Mouse (Mus musculus) left cerebral cortex, adult 2 months (tissue): ENCODE measurements around the gene Lbhd1. TPM values are rescaled to one million over a fixed set of nuclear protein-coding genes. Genes with fewer than 3 reads are reported as not detected.
A peak's percentile ranks its signal among the peaks of the same experiment; 100 is the strongest.

ENCODE experiments used
- DNase-seq, 2 experiments: peaks; one replicate each; pipeline ENCODE4 v3.0.0; 2021 to 2022; ENCODE audit warnings: low spot score in 2 of 2, mixed read lengths in 1 of 2; ENCODE audit errors: extremely low spot score in 1 of 2
- H3K27ac ChIP-seq: fragments of 200-600 bp; 2 replicates; pipeline ENCODE4 v1.8.1; 2022
- H3K4me3 ChIP-seq: fragments of 200-600 bp; 2 replicates; pipeline ENCODE4 v1.8.1; 2022
- CTCF ChIP-seq: fragments of 200-600 bp; IDR thresholded peaks from 2 replicates; pipeline ENCODE4 v1.8.1; 2022; ENCODE audit warnings: antibody characterized with exemption, mild to moderate bottlenecking, moderate library complexity
- intact Hi-C: fragments of 180-260 bp; cut with DNase I; formaldehyde crosslinking; loops from one replicate; pipeline ENCODE4 v1.15.1; 2025
- microRNA-seq, 2 experiments: library from miRNA; unstranded; fragments of <30 nt; microRNA quantifications; one replicate each; pipeline ENCODE4 v1.2.0; 2021
- total RNA-seq, 2 experiments: library from RNA; stranded (reverse); gene quantifications; 2 replicates each; pipeline ENCODE4 v1.2.3; 2021

Gene Lbhd1
- total RNA-seq, 2 experiments from 2014 or later, result 6.5 to 9.3 TPM

DNA sequence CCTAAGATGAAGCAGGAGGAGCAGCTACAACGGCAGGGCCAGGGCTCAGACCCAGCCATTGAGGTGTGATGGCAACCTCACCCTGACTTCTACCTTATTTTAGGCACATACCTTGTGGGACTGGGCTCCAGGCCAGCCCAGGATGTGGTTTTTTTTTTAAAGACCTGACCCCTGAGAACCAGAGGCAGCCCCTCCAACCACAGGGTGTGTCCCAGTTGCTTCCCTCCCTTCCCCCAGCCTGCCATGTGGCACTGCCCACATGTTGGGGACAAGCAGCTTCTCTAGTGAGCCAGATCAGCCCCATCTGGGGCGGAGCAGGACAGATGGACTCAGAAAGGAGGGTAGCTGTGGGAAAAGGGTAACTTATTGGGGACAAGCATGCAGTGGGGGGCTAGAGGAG is 43.2 kb downstream of the Lbhd1 start:
- no peak for TF ChIP-seq CTCF
- intact Hi-C loops, result no loop called here
- DNase-seq, result no peak
- peak overlapping the region; percentile 7; the same call in 1 of the 2 replicates for H3K27ac ChIP-seq
- no peak overlapping the region for H3K4me3 ChIP-seq

DNA sequence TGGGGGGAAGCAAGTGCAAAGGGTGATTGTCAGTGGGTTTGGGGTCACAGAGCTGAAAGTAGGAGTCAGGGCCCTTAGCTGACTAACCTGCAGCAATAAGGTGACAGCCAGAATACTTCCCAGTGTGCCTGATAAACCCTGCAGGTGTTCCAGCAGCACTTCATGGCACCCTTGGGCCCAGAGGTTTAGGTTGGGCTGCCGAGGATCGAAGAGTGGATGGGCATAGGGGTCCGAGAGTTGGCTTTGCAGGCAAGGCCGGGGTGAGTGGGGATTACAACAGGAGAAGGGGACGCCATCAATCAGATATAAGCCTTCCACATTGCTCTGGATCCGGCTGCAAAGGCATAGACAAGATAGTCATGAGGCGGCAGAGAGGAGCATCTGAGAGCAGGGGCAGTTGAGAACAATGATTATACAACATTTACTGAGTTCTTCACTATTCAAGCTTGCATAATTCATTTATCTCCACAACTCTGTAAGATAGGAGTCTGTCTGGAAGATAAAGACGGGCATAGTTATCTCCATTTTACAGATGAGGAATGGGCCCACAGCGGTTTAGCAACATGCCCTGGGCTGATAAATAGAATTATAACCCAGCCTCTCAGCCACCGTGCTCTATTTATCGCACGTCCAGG is 44.5 kb downstream of the Lbhd1 start:
- no peak for TF ChIP-seq CTCF
- intact Hi-C loops, result no loop called here
- Histone ChIP-seq H3K27ac (peak overlapping the region; percentile 73), H3K4me3 (no peak overlapping the region)
- DNase-seq, result no peak

GRCm38 (mm10) chr19:8928689-8929223 is 45.2 kb downstream of the Lbhd1 start:
- peak overlapping the region; percentile 73 for H3K27ac ChIP-seq
- intact Hi-C loops, result no loop called here
- no peak for DNase-seq
- TF ChIP-seq CTCF, result no peak
- peak overlapping the region; percentile 49 for H3K4me3 ChIP-seq

DNA sequence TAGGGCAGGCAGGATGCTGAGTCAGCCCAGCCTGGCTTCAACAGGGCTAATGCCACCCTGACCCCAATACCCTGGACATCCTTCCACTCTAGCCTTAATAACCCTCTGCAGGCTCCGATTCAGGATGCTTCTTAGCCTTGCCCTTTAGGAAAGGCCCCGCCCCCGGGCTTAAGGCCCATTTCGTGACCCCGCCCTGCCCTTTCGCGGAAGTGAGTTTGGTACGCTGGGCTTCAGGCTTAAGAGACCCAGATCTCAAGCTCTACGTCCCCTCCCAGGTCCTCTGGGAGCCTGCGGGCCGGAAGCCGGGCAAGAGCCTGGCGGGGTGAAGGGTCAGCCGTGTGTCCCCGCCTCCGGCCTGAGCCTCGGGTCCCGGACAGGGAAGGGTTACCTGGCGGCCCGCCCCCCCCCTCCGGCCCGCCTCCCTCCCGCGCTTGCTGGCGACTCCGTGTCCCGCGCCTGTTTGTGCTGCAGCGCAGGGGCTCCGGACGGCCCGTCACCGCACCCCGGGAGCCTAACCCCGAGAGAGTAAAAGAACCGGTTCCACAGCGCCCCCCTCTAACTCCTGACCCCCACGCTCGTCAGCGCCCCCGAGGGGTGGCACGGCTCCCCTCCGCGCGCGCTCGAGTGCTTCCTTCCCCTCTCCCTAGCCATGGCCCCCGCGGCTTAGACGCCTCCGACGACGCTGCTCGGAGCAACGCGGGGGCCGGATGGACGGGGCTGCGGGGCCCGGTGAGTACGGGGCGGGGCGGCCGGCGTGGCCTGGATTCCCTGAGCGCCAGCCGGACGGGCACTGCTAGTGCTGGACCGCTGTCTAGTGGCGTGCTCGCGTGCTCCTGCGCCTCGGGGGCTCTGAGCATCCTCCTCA is 45.9 kb downstream of the Lbhd1 start, which contains the start of the genes Rom1 and Eml3:
Gene Rom1 (minus strand): TSS at position 133 of the 865 bp plus-strand sequence.
Gene Eml3 (plus strand): TSS at position 329 of the 865 bp plus-strand sequence.
- TF ChIP-seq CTCF, result peak; percentile 33
- intact Hi-C loops, result no loop called here
- Histone ChIP-seq H3K4me3 (peak within 1 kb of the TSS; percentile 49), H3K27ac (peak within 1 kb of the TSS; percentile 73)
- DNase-seq, result peak; percentile 55 to 61

GRCm38 (mm10) chr19:8930117-8930516 is 46.6 kb downstream of the Lbhd1 start:
- peak overlapping the region; percentile 49 for H3K4me3 ChIP-seq
- no peak for TF ChIP-seq CTCF
- peak overlapping the region; percentile 73 for H3K27ac ChIP-seq
- no peak for DNase-seq
- intact Hi-C loops, result no loop called here

GRCm38 (mm10) chr19:8930771-8931170 is 47.2 kb downstream of the Lbhd1 start:
- Histone ChIP-seq H3K27ac (no peak overlapping the region), H3K4me3 (no peak overlapping the region)
- DNase-seq, result no peak
- no peak for TF ChIP-seq CTCF
- intact Hi-C loops, result no loop called here

GRCm38 (mm10) chr19:8936736-8937135 is 53.2 kb downstream of the Lbhd1 start:
- H3K4me3 ChIP-seq, result no peak overlapping the region
- H3K27ac ChIP-seq, result no peak overlapping the region
- no peak for DNase-seq
- no peak for TF ChIP-seq CTCF
- intact Hi-C loops, result no loop called here

DNA sequence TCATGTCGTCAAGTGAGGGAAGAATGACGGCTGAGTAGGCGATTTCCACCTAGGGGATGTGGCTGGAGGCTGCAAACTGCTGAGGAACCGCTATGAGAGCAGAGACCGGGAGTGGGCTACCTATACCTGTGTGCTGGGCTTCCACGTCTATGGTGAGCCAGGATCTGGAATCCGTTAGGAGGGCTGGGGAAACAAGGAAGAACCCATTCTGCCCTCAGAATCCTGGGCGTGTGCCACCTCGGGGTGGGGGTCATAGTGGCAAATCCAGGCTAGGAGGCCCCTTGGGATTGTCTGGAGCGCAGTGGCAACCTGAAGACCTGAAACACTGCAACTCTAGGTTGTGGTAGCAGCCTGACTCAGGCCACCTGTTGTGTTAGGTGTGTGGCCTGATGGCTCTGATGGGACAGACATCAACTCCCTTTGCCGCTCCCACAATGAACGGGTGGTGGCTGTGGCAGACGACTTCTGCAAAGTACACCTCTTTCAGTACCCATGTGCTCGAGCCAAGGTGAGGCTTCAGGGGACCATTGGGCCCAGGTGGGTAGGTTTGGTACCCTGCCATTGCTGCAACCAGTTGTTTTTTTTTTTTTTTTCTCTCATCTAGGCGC is 57.1 kb downstream of the Lbhd1 start:
- no peak overlapping the region for H3K27ac ChIP-seq
- intact Hi-C loops, result loop anchor here (5.0 kb wide), 1 partner anchor 98 kb away; no protein-coding TSS in a partner anchor
- H3K4me3 ChIP-seq, result no peak overlapping the region
- no peak for DNase-seq
- no peak for TF ChIP-seq CTCF

DNA sequence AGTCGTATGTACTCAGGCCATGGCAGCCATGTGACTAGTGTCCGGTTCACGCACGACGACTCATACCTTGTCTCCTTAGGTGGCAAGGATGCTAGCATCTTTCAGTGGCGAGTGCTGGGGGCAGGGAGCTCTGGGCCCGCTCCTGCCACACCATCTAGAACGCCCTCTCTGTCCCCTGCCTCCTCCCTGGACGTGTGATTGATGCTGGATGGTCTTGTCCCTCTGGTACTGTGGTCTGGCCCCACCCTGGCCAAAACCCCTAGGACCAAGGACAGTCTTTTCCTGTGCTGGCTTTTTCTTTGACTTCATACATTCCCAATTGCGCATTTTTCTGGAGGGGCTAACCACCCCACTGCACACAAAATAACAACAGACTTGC is 57.6 kb downstream of the Lbhd1 start:
- intact Hi-C loops, result loop anchor here (5.0 kb wide), 1 partner anchor 99 kb away; no protein-coding TSS in a partner anchor
- no peak for DNase-seq
- no peak for TF ChIP-seq CTCF
- Histone ChIP-seq H3K27ac (peak overlapping the region; percentile 7), H3K4me3 (peak overlapping the region; percentile 76)

GRCm38 (mm10) chr19:8941515-8942217 is 58.1 kb downstream of the Lbhd1 start, which contains the start of gene Mta2:
Mta2 (plus strand) TSS chr19:8941875.
- Histone ChIP-seq H3K27ac (peak within 1 kb of the TSS; percentile 93), H3K4me3 (peak within 1 kb of the TSS; percentile 76)
- no peak; the same call in 1 of the 2 replicates for TF ChIP-seq CTCF
- intact Hi-C loops, result loop anchor here (5.0 kb wide), 1 partner anchor 99 kb away; no protein-coding TSS in a partner anchor
- peak; percentile 92 to 94 for DNase-seq

Small RNAs within 50 kb of the gene (microRNA-seq; reads per million reads assigned to microRNA genes)
- 0 reads per million in 2 experiments for gene Mir5136

Other genes starting within 250 kb of the Lbhd1 start
- 100 to 1,000 TPM; 152 to 155 TPM for gene Chrm1, start 219.9 kb upstream of the Lbhd1 start, total RNA-seq
- 100 to 1,000 TPM; 144 to 154 TPM for gene Slc3a2, start 160.4 kb upstream of the Lbhd1 start, total RNA-seq
- 10 to 100 TPM; 48.5 to 53.1 TPM for gene Wdr74, start 147.9 kb upstream of the Lbhd1 start, total RNA-seq
- gene 1700092M07Rik, start 143.0 kb upstream of the Lbhd1 start, total RNA-seq, result 1 to 10 TPM; 1.4 to 1.8 TPM
- gene Stx5a, start 142.3 kb upstream of the Lbhd1 start, total RNA-seq, result 10 to 100 TPM; 71.2 to 77.9 TPM
- 10 to 100 TPM; 90.2 to 98.8 TPM for gene Nxf1, start 126.7 kb upstream of the Lbhd1 start, total RNA-seq
- gene Tmem223, start 112.7 kb upstream of the Lbhd1 start, total RNA-seq, result 10 to 100 TPM; 63.8 to 66.8 TPM
- 1 to 10 TPM; 8.2 to 8.7 TPM for gene Tmem179b, start 109.3 kb upstream of the Lbhd1 start, total RNA-seq
- 10 to 100 TPM; 13.1 to 14.3 TPM for gene Taf6l, start 97.3 kb upstream of the Lbhd1 start, total RNA-seq
- gene Polr2g, start 85.2 kb upstream of the Lbhd1 start, total RNA-seq, result 100 to 1,000 TPM in 1 of 2 experiments, 10 to 100 TPM in 1; 96.6 to 105 TPM
- gene Zbtb3, start 81.2 kb upstream of the Lbhd1 start, total RNA-seq, result 1 to 10 TPM; 5.3 to 6.7 TPM
- 10 to 100 TPM; 34.5 to 36.7 TPM for gene Ttc9c, start 64.4 kb upstream of the Lbhd1 start, total RNA-seq
- 100 to 1,000 TPM; 125 to 129 TPM for gene Hnrnpul2, start 63.7 kb upstream of the Lbhd1 start, total RNA-seq
- not detected for gene AC129217.1, start 54.0 kb upstream of the Lbhd1 start, total RNA-seq
- gene Bscl2, start 46.3 kb upstream of the Lbhd1 start, total RNA-seq, result 100 to 1,000 TPM; 109 TPM
- 100 to 1,000 TPM; 184 to 198 TPM for gene Gng3, start 44.5 kb upstream of the Lbhd1 start, total RNA-seq
- gene Lrrn4cl, start 33.0 kb upstream of the Lbhd1 start, total RNA-seq, result 1 to 10 TPM in 1 of 2 experiments, under 1 TPM in 1; 0.87 to 1.1 TPM
- 10 to 100 TPM; 86.1 to 94.7 TPM for gene Ubxn1, start 12.2 kb upstream of the Lbhd1 start, total RNA-seq
- gene Uqcc3, start 2.8 kb upstream of the Lbhd1 start, total RNA-seq, result 10 to 100 TPM; 33.1 to 36.2 TPM
- not detected for gene Gm49403, start 198 bp downstream of the Lbhd1 start, total RNA-seq
- 10 to 100 TPM; 22.5 to 23.2 TPM for gene 1810009A15Rik, start 5.1 kb downstream of the Lbhd1 start, total RNA-seq
- 1 to 10 TPM; 1.2 to 6.7 TPM for gene Gm49416, start 5.2 kb downstream of the Lbhd1 start, total RNA-seq
- gene Ints5, start 9.3 kb downstream of the Lbhd1 start, total RNA-seq, result 10 to 100 TPM; 21.7 to 22.9 TPM
- gene Ganab, start 14.3 kb downstream of the Lbhd1 start, total RNA-seq, result 100 to 1,000 TPM in 1 of 2 experiments, 10 to 100 TPM in 1; 96.4 to 104 TPM
- 100 to 1,000 TPM; 172 to 173 TPM for gene B3gat3, start 36.6 kb downstream of the Lbhd1 start, total RNA-seq
- 1 to 10 TPM; 5.6 to 7.2 TPM for gene Rom1, start 45.6 kb downstream of the Lbhd1 start, total RNA-seq
- 10 to 100 TPM; 11.0 to 13.7 TPM for gene Eml3, start 45.8 kb downstream of the Lbhd1 start, total RNA-seq
- gene Mta2, start 58.1 kb downstream of the Lbhd1 start, total RNA-seq, result 10 to 100 TPM; 55.5 to 55.6 TPM
- 10 to 100 TPM; 21.4 to 22.4 TPM for gene Tut1, start 70.1 kb downstream of the Lbhd1 start, total RNA-seq
- gene Eef1g, start 83.3 kb downstream of the Lbhd1 start, total RNA-seq, result 100 to 1,000 TPM; 228 to 236 TPM
- 10 to 100 TPM; 22.5 to 32.2 TPM for gene Ahnak, start 105.6 kb downstream of the Lbhd1 start, total RNA-seq
- gene Scgb1a1, start 204.2 kb downstream of the Lbhd1 start, total RNA-seq, result not detected